Mouse (Mus musculus): ENCODE data around the gene Tmem51. TPM values are rescaled to one million over a fixed set of nuclear protein-coding genes. Genes with fewer than 3 reads are reported as not detected.

The Tmem51 gene
- total and polyA plus RNA-seq, 2 experiments from 2014 or later: 34.4 to 46.8 TPM

DNA sequence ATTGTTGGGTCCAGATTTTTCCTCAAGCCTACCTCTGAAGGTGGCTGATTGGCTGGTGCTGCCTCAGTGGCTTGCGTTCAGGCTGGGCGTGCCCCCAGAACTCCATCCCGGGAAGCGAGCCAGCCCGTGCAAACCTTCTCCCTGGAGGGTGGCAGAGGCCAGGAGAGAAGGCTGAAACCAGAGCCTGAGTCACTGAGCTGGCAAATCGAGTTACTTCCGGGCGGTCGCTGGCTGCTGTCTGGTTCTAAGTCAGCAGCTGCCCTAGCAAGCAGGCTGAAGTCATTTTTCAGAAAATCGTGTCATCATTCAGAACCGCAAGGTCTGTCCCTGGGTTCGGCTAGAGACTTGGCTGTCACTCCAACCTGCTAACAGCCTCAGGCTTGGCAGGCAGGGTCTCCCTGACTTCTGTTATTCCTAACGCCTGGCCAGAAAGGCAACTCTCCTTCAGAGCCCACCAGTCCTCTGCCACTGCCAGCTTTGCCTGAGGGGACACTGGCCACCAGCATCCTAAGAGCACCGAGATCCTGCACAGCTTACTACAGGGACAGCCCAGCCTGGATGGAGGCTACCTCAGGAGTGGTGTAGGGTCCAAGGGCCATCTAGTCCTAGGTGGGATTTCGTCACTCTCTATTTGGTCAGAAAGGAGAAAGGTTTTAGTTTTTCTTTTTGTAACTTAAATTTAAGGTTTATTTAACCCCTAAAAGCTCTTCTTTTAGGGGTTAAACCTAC, 11.6 kb upstream of the Tmem51 start:
- Histone ChIP-seq H3K27ac (ENCODE audit: low read depth) (no peak overlapping the region), H3K36me3 (replicated peaks; ENCODE audit: control insufficient read depth, insufficient read depth, low read length) (no peaks in the 10 kb centered on the region), H3K9ac (replicated peaks; ENCODE audit: low read depth, low read length) (no peak overlapping the region), H3K27me3 (ENCODE audit: control insufficient read depth, insufficient read depth, low read length) (no peaks in the 10 kb centered on the region), H3K4me2 (ENCODE audit: low read depth, low read length) (no peak overlapping the region), H3K4me1 (ENCODE audit: control insufficient read depth, insufficient read depth) (peaks cover 4% of the 10 kb centered on the region; the same call in 1 of the 2 replicates), H3K9me3 (replicated peaks; ENCODE audit: control insufficient read depth, low read length) (no peaks in the 10 kb centered on the region), H3K4me3 (ENCODE audit: low read depth, low read length) (no peak overlapping the region)
- 52% methylated on average over 15 of the region's 15 CpGs for whole genome bisulfite sequencing
- no peak for TF ChIP-seq CTCF (IDR thresholded peaks at IDR 0.05; ENCODE audit: low read depth)
- TF ChIP-seq EP300 (IDR thresholded peaks at IDR 0.05; ENCODE audit: low read depth): no peak
- DNase-seq (ENCODE audit: low spot score) (no peak), ATAC-seq (ENCODE audit: insufficient read depth, low read depth) (peak; percentile 31; the same call in 1 of the 2 replicates)

DNA sequence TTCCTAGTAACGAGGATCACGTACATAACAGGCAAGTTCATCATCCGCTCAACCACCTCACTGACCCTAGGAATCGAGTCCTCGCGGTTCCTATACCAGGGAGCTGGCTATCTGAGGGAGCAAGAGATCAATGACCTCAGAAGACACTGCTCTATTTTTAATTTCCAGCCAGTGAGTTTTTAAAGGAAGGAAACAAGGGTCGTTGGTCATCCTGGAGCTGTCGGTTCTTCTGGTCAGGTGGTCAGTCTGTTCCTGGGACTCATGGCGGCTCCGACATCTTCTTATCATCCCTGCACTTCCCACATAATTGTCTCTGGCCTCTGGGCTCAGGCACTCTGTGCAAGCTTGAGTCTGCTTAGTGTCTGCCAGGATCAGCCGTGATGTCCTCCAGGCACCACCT, 10.3 kb upstream of the Tmem51 start:
- ATAC-seq (ENCODE audit: insufficient read depth, low read depth) (no peak), DNase-seq (ENCODE audit: low spot score) (no peak)
- Histone ChIP-seq H3K9me3 (replicated peaks; ENCODE audit: control insufficient read depth, low read length) (no peaks in the 10 kb centered on the region), H3K4me3 (ENCODE audit: low read depth, low read length) (no peak overlapping the region), H3K27ac (ENCODE audit: low read depth) (no peak overlapping the region), H3K4me1 (ENCODE audit: control insufficient read depth, insufficient read depth) (peaks cover 4% of the 10 kb centered on the region; the same call in 1 of the 2 replicates), H3K9ac (replicated peaks; ENCODE audit: low read depth, low read length) (no peak overlapping the region), H3K4me2 (ENCODE audit: low read depth, low read length) (no peak overlapping the region), H3K27me3 (ENCODE audit: control insufficient read depth, insufficient read depth, low read length) (no peaks in the 10 kb centered on the region), H3K36me3 (replicated peaks; ENCODE audit: control insufficient read depth, insufficient read depth, low read length) (no peaks in the 10 kb centered on the region)
- TF ChIP-seq EP300 (IDR thresholded peaks at IDR 0.05; ENCODE audit: low read depth): no peak
- no peak for TF ChIP-seq CTCF (IDR thresholded peaks at IDR 0.05; ENCODE audit: low read depth)
- 35% methylated on average over 11 of the region's 11 CpGs for WGBS

DNA sequence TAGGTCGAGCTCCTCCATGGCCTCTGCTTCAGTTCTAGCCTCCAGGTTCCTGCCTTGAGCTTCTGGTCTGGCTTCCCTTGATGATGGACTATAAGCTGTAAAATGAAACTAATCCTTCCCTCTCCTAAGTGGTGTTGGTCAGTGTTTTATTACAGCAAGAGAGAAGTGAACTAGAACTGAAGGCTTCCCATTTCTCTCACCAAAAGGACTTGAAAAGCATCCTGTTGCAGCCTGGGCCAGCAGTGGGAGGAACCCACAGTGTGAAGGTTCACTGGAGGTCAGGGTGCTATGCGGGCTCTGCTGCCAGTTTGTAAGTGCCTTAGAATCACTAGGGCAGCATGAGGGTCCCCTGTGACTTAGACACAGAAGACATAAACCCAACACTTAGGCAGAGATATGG, 7.0 kb upstream of the Tmem51 start:
- ATAC-seq (ENCODE audit: insufficient read depth, low read depth) (no peak), DNase-seq (ENCODE audit: low spot score) (no peak)
- no peak overlapping the region for H3K9ac ChIP-seq (replicated peaks; ENCODE audit: low read depth, low read length)
- no peaks in the 10 kb centered on the region for H3K27me3 ChIP-seq (ENCODE audit: control insufficient read depth, insufficient read depth, low read length)
- no peak overlapping the region for H3K4me2 ChIP-seq (ENCODE audit: low read depth, low read length)
- WGBS: 64% methylated on average over 2 of the region's 2 CpGs
- no peaks in the 10 kb centered on the region for H3K9me3 ChIP-seq (replicated peaks; ENCODE audit: control insufficient read depth, low read length)
- peaks cover 4% of the 10 kb centered on the region; the same call in 1 of the 2 replicates for H3K4me1 ChIP-seq (ENCODE audit: control insufficient read depth, insufficient read depth)
- H3K4me3 ChIP-seq (ENCODE audit: low read depth, low read length): no peak overlapping the region
- no peak overlapping the region for H3K27ac ChIP-seq (ENCODE audit: low read depth)
- no peaks in the 10 kb centered on the region for H3K36me3 ChIP-seq (replicated peaks; ENCODE audit: control insufficient read depth, insufficient read depth, low read length)
- TF ChIP-seq EP300 (IDR thresholded peaks at IDR 0.05; ENCODE audit: low read depth): no peak
- no peak for TF ChIP-seq CTCF (IDR thresholded peaks at IDR 0.05; ENCODE audit: low read depth)

GRCm38 (mm10) chr4:142089966-142090365, 5.9 kb upstream of the Tmem51 start:
- Histone ChIP-seq H3K9ac (replicated peaks; ENCODE audit: low read depth, low read length) (no peak overlapping the region), H3K4me2 (ENCODE audit: low read depth, low read length) (no peak overlapping the region), H3K27me3 (ENCODE audit: control insufficient read depth, insufficient read depth, low read length) (no peaks in the 10 kb centered on the region), H3K4me3 (ENCODE audit: low read depth, low read length) (no peak overlapping the region), H3K4me1 (ENCODE audit: control insufficient read depth, insufficient read depth) (peaks cover 4% of the 10 kb centered on the region; the same call in 1 of the 2 replicates), H3K27ac (ENCODE audit: low read depth) (no peak overlapping the region), H3K36me3 (replicated peaks; ENCODE audit: control insufficient read depth, insufficient read depth, low read length) (no peaks in the 10 kb centered on the region), H3K9me3 (replicated peaks; ENCODE audit: control insufficient read depth, low read length) (no peaks in the 10 kb centered on the region)
- DNase-seq (ENCODE audit: low spot score) (no peak), ATAC-seq (ENCODE audit: insufficient read depth, low read depth) (no peak)
- 80% methylated on average over 6 of the region's 6 CpGs for WGBS
- TF ChIP-seq EP300 (IDR thresholded peaks at IDR 0.05; ENCODE audit: low read depth) (no peak), CTCF (IDR thresholded peaks at IDR 0.05; ENCODE audit: low read depth) (no peak)

GRCm38 (mm10) chr4:142088836-142089235, 4.7 kb upstream of the Tmem51 start:
- no peak for TF ChIP-seq CTCF (IDR thresholded peaks at IDR 0.05; ENCODE audit: low read depth)
- TF ChIP-seq EP300 (IDR thresholded peaks at IDR 0.05; ENCODE audit: low read depth): no peak
- ATAC-seq (ENCODE audit: insufficient read depth, low read depth): no peak
- H3K4me3 ChIP-seq (ENCODE audit: low read depth, low read length): no peak overlapping the region

More at GRCm38 (mm10) chr4:142088836-142089235, 4.7 kb upstream of the Tmem51 start:
- Histone ChIP-seq H3K4me2 (ENCODE audit: low read depth, low read length) (no peak overlapping the region), H3K27ac (ENCODE audit: low read depth) (no peak overlapping the region), H3K9me3 (replicated peaks; ENCODE audit: control insufficient read depth, low read length) (no peaks in the 10 kb centered on the region), H3K36me3 (replicated peaks; ENCODE audit: control insufficient read depth, insufficient read depth, low read length) (no peaks in the 10 kb centered on the region), H3K27me3 (ENCODE audit: control insufficient read depth, insufficient read depth, low read length) (no peaks in the 10 kb centered on the region), H3K4me1 (ENCODE audit: control insufficient read depth, insufficient read depth) (peaks cover 4% of the 10 kb centered on the region; the same call in 1 of the 2 replicates), H3K9ac (replicated peaks; ENCODE audit: low read depth, low read length) (no peak overlapping the region)
- WGBS: 64% methylated on average over 6 of the region's 6 CpGs
- no peak for DNase-seq (ENCODE audit: low spot score)

Measured in heart, postnatal 0 days (tissue).